Mouse (Mus musculus): ENCODE measurements around the gene Gm12830.

The Gm12830 gene

DNA sequence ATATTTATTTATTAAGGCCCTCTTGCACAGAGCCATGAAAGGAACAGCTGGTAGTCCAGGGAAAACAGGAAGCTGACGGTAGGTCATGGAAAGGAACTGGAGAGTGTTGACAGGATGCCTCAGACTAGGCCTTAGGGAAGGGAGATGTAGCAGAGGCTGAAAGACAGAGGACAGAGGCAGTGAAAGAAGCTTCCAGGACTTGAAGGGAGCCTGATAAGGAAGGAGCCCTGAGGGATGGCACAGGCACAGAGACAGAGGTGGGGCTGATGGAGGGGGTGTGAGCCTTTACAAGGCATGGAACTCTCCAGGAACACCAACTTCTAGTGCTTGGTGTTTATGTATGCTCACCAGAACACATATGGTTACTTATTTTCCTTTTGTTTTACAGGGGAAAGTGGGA lies 23.1 kb downstream of the Gm12830 start:
- DNase-seq (ENCODE audit: low spot score), result no peak

GRCm38 (mm10) chr4:114845622-114846021 lies 24.1 kb downstream of the Gm12830 start:
- DNase-seq (ENCODE audit: low spot score), result no peak

DNA sequence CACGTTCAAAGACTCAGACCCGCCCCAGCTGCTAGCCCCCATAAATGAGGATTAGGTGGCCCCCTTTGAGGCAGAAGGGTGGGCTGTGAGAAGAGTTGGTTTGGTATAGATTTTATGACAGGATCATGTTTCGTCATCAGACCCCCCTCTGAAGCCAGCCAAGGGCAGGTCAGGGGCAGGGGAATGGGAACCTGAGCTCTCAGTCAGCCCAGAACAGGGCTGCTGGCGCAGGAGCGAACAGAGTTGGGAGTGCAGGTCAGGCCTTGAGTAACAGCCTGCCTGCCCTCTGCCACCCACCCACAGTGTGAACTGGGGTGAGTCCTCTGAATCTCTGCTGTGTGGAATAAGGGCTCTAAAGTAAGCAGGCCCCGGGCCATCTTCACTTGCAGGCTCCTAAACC lies 25.2 kb downstream of the Gm12830 start:
- DNase-seq (ENCODE audit: low spot score), result no peak

GRCm38 (mm10) chr4:114853968-114854367 lies 32.4 kb downstream of the Gm12830 start:
- DNase-seq (ENCODE audit: low spot score), result no peak

DNA sequence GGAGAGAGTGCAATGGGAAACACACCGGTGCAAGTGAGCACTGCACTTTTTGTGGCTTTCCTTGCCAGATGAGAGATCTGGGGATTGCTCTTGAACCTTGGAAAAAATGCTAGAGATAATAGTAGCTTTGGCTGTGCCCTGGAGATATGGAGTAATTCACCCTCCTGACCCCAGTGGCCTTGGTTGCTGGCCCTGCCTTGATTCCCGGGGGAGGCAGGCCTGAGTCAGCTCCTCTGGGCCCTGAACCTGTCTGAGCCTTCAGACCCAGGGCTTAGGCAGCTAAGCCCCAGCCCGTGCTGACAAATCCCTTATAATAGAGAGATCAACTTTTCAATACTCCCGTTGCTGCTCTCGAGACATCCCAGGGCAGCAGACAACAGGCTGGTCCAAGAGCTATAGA lies 36.9 kb downstream of the Gm12830 start:
- no peak for DNase-seq (ENCODE audit: low spot score)

- no peak for DNase-seq (ENCODE audit: low spot score)
These were observed 41.6 kb downstream of the Gm12830 start for GRCm38 (mm10) chr4:114863166-114863565.

DNA sequence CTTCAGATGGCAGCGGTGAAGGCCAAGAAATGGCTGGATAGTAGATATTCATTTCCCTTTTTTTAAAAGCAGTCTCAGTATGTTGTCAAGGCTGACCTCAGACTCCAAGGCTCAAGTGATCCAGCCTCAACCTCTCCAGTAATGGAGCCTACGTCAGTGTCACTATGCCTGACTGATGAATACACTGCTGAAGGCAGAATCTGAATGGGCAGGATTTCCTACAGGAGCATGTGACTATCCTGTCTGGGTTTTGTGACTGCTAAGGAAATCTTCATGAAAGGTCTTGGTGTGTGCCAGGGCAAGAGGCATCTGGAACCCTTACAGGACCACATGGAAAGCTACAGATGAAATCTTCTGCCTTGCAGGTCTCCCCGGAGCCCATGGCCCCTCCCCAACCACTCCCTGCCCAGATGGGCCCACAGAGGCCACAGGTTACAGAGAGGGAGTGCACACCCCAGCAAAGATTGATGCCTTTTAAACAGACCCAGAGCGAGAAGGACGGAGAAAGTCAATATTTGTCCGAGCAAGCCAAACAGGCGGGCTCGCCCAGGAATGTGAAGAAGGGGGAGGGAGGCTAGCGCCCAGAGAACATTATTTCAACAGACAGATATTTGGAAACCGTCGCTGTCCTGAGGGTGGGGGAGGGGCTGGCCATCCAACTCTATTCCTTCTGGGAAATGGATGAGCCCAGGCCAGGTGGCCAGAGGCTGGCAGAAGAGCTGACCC lies 48.4 kb downstream of the Gm12830 start:
- DNase-seq (ENCODE audit: low spot score), result no peak

- DNase-seq (ENCODE audit: low spot score), result no peak
These were observed 55.0 kb downstream of the Gm12830 start for GRCm38 (mm10) chr4:114876441-114876972.

- DNase-seq (ENCODE audit: low spot score), result no peak
These were observed 60.7 kb downstream of the Gm12830 start for GRCm38 (mm10) chr4:114882232-114882631.

GRCm38 (mm10) chr4:114897853-114898252 lies 76.3 kb downstream of the Gm12830 start:
- no peak for DNase-seq (ENCODE audit: low spot score)

- DNase-seq (ENCODE audit: low spot score), result no peak
These were observed 78.4 kb downstream of the Gm12830 start for GRCm38 (mm10) chr4:114899885-114900284.

- DNase-seq (ENCODE audit: low spot score), result no peak
These were observed 79.5 kb downstream of the Gm12830 start for GRCm38 (mm10) chr4:114900866-114901642.

DNA sequence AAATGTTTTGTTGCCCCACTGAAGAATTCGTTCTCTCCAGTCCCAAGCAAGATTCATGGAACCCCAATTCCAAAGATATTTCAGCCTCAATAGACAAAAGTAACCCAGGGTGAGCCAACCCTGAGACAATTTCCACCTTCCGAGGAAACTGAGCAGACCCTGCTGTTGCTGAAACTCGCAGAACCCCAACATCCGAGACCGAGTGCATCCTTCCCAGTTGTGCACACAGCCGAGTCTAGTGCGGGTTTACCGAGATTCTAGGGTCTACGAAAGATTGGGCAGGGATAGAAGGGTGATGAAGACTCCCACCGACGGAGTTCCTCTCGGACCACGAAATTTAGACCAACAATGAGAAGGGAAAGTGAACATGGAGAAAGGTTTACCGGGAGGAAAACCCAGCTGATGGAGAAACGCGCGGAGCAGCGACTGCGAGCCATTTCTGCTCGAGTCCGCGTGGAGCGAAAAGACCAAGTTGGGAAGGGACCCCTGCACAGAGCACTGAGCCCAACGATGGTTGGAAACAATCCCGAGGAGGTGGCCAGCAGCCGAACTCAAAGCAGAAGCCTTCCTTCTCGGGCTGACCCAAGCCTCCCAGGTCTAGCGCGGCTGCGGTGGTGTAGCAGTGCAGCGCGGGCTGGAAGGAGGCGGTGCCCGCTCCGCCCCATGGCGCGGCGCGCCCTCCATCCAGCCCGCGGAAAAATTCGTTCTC lies 80.3 kb downstream of the Gm12830 start:
- DNase-seq (ENCODE audit: low spot score), result no peak

GRCm38 (mm10) chr4:114902641-114903421 lies 81.3 kb downstream of the Gm12830 start:
- DNase-seq (ENCODE audit: low spot score), result no peak

DNA sequence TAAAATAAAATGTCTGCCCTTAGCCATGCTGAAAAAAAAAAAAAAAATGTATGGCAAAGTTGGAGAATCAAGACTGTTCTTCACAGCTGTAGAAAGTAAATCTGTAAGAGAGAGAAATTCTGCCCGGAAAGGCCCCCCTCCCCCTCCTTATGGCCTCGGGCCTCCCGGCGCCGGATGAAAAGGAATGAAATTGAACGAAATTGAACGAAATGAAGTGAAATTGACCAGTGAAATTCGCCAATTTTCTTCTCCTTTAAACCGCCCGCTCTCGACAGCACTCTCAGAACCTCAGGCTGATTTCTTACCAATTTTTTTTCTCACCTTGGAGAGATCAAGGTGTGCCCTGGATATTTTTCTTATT lies 81.9 kb downstream of the Gm12830 start:
- no peak for DNase-seq (ENCODE audit: low spot score)

GRCm38 (mm10) chr4:114905501-114905900 lies 84.0 kb downstream of the Gm12830 start:
- DNase-seq (ENCODE audit: low spot score), result no peak
